Mouse (Mus musculus): ENCODE measurements around the gene Nrgn. TPM values are rescaled to one million over a fixed set of nuclear protein-coding genes. Genes with fewer than 3 reads are reported as not detected.
A peak's percentile ranks its signal among the peaks of the same experiment; 100 is the strongest.

The Nrgn gene
- total and polyA plus RNA-seq, 3 experiments, result 0.58 to 43.5 TPM; not detected in 1

DNA sequence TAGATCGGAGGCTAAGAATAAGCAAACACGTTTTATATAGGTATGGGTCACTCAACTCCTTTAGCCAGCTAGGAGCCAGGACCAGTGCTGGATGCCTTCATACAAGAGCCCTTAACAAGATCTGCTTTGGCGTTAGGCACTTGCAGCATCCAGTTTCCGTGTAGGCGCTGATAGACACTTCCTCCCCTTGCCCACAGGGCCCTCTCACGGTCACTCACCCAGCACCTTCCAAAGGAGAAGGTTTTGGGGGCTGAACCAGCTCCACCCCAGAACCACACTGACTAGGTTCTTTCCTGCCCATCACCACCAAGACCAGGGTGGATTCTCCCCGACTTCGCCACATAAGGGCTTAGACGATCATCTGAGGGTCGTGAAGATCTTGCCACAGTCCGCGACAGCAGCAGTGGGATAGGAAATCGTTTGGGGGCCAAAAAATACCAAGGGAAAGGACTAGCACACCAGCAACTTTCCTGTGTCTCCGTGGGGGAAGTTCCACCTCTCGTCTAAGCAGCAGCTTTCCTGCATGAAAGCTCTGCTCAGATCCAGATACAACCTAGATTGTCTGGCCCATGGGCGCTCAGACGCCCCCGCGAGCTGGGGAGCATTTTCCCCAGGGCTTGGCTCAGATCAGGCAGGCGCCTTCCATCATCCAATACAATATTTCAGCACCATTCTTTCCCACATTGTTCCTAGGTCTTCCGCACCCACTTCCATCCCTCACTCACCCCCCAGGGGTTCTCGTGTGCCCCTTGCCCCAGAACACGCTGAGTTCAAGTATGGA is 763 bp downstream of the Nrgn start:
- TF ChIP-seq SIN3A (IDR thresholded peaks at IDR 0.05; ENCODE audit: low read length) (0 out of 2 replicates have a peak, but pooled peaks have one; percentile 17), ZMIZ1 (IDR thresholded peaks at IDR 0.05; ENCODE audit: low read depth, low read length) (no peak), MXI1 (IDR thresholded peaks at IDR 0.05; ENCODE audit: low read depth, low read length) (peak; percentile 20; the same call in 1 of the 2 replicates), SMC3 (IDR thresholded peaks at IDR 0.05; ENCODE audit: low read depth, low read length) (no peak)
- H3K36me3 ChIP-seq (ENCODE audit: control insufficient read depth in 1 of 2, insufficient read depth in 2 of 2, low read length in 2 of 2), result peaks cover 0 to 24% of the 10 kb centered on the region in 2 experiments; a peak in 2 of 4 replicates
- H3K27me3 ChIP-seq (ENCODE audit: control insufficient read depth in 1 of 2, insufficient read depth in 2 of 2, low read length in 2 of 2), result no peaks in the 10 kb centered on the region
- peak overlapping the region; percentile 52 to 56 for H3K4me3 ChIP-seq (ENCODE audit: control insufficient read depth in 1 of 2, insufficient read depth in 1 of 2, low read depth in 2 of 2, low read length in 2 of 2)
- peaks cover 6 to 27% of the 10 kb centered on the region in 2 experiments for H3K4me1 ChIP-seq (ENCODE audit: control insufficient read depth in 1 of 2, insufficient read depth in 2 of 2, low read length in 2 of 2)
- no peak overlapping the region for H3K27ac ChIP-seq (ENCODE audit: control insufficient read depth, low read depth, low read length)
- peak; percentile 51 for DNase-seq (ENCODE audit: low read depth, low spot score)
- no peaks in the 10 kb centered on the region for H3K79me2 ChIP-seq (ENCODE audit: control insufficient read depth, insufficient read depth, low read length, poor library complexity)
- H3K9ac ChIP-seq (ENCODE audit: control insufficient read depth, low read depth, low read length, poor library complexity, severe bottlenecking), result peak overlapping the region; percentile 36
- no peaks in the 10 kb centered on the region for H3K9me3 ChIP-seq (replicated peaks; ENCODE audit: insufficient read depth, low read length)

- Histone ChIP-seq H3K36me3 (ENCODE audit: control insufficient read depth in 1 of 2, insufficient read depth in 2 of 2, low read length in 2 of 2) (peaks cover 0 to 24% of the 10 kb centered on the region in 2 experiments; a peak in 2 of 4 replicates), H3K4me3 (ENCODE audit: control insufficient read depth in 1 of 2, insufficient read depth in 1 of 2, low read depth in 2 of 2, low read length in 2 of 2) (no peak overlapping the region), H3K4me1 (ENCODE audit: control insufficient read depth in 1 of 2, insufficient read depth in 2 of 2, low read length in 2 of 2) (peaks cover 6 to 27% of the 10 kb centered on the region in 2 experiments), H3K79me2 (ENCODE audit: control insufficient read depth, insufficient read depth, low read length, poor library complexity) (no peaks in the 10 kb centered on the region), H3K27me3 (ENCODE audit: control insufficient read depth in 1 of 2, insufficient read depth in 2 of 2, low read length in 2 of 2) (no peaks in the 10 kb centered on the region), H3K9ac (ENCODE audit: control insufficient read depth, low read depth, low read length, poor library complexity, severe bottlenecking) (no peak overlapping the region), H3K27ac (ENCODE audit: control insufficient read depth, low read depth, low read length) (no peak overlapping the region), H3K9me3 (replicated peaks; ENCODE audit: insufficient read depth, low read length) (no peaks in the 10 kb centered on the region)
- no peak for TF ChIP-seq POLR2AphosphoS2 (IDR thresholded peaks at IDR 0.05; ENCODE audit: low read length)
- peak; percentile 52 for TF ChIP-seq GATA1 (IDR thresholded peaks at IDR 0.05; ENCODE audit: low read depth, low read length)
- TF ChIP-seq EP300 (IDR thresholded peaks at IDR 0.05; ENCODE audit: low read depth in 1 of 2, low read length in 2 of 2), result peak in 1 of 2 experiments; percentile 21; a peak in 1 of 4 replicates
- peak; percentile 70 for TF ChIP-seq RCOR1 (IDR thresholded peaks at IDR 0.05; ENCODE audit: low read depth, low read length)
- no peak for DNase-seq (ENCODE audit: low read depth, low spot score)
Measured at GRCm38 (mm10) chr9:37550435-37550834, 2.3 kb downstream of the Nrgn start.

- peaks cover 0 to 6% of the 10 kb centered on the region in 2 experiments; a peak in 1 of 4 replicates for H3K36me3 ChIP-seq (ENCODE audit: control insufficient read depth in 1 of 2, insufficient read depth in 2 of 2, low read length in 2 of 2)
- no peaks in the 10 kb centered on the region for H3K9me3 ChIP-seq (replicated peaks; ENCODE audit: insufficient read depth, low read length)
- H3K4me3 ChIP-seq (ENCODE audit: control insufficient read depth in 1 of 2, insufficient read depth in 1 of 2, low read depth in 2 of 2, low read length in 2 of 2), result no peak overlapping the region
- H3K4me1 ChIP-seq (ENCODE audit: control insufficient read depth in 1 of 2, insufficient read depth in 2 of 2, low read length in 2 of 2), result peaks cover 0 to 6% of the 10 kb centered on the region in 2 experiments; a peak in 2 of 4 replicates
- no peak for DNase-seq (ENCODE audit: low read depth, low spot score)
- H3K27ac ChIP-seq (ENCODE audit: control insufficient read depth, low read depth, low read length), result no peak overlapping the region
- TF ChIP-seq RCOR1 (IDR thresholded peaks at IDR 0.05; ENCODE audit: low read depth, low read length) (no peak), RAD21 (IDR thresholded peaks at IDR 0.05; ENCODE audit: low read depth, low read length) (0 out of 2 replicates have a peak, but pooled peaks have one; percentile 15), MYB (IDR thresholded peaks at IDR 0.05; ENCODE audit: low read depth, low read length) (no peak), ZC3H11A (IDR thresholded peaks at IDR 0.05; ENCODE audit: low read depth, low read length) (0 out of 2 replicates have a peak, but pooled peaks have one; percentile 1), HCFC1 (IDR thresholded peaks at IDR 0.05; ENCODE audit: low read depth, low read length) (no peak), CTCF (IDR thresholded peaks at IDR 0.05 in 2 of 3, conservative IDR thresholded peaks at IDR 0.05 in 1 of 3; ENCODE audit: control insufficient read depth in 1 of 3, insufficient read depth in 1 of 3, low read depth in 2 of 3, low read length in 3 of 3, poor library complexity in 1 of 3, severe bottlenecking in 1 of 3) (peak in 2 of 3 experiments; percentile 2 to 30; a peak in 2 of 6 replicates), POLR2AphosphoS5 (IDR thresholded peaks at IDR 0.05; ENCODE audit: borderline replicate concordance, low read depth, low read length) (no peak), MEF2A (IDR thresholded peaks at IDR 0.05; ENCODE audit: extremely low read depth, insufficient replicate concordance, low read depth, low read length, poor library complexity, severe bottlenecking) (no peak), SMC3 (IDR thresholded peaks at IDR 0.05; ENCODE audit: low read depth, low read length) (peak; percentile 21; the same call in 1 of the 2 replicates), POLR2AphosphoS2 (IDR thresholded peaks at IDR 0.05; ENCODE audit: low read length) (no peak), ELF1 (IDR thresholded peaks at IDR 0.05; ENCODE audit: low read depth, low read length) (no peak)
- H3K9ac ChIP-seq (ENCODE audit: control insufficient read depth, low read depth, low read length, poor library complexity, severe bottlenecking), result no peak overlapping the region
- H3K79me2 ChIP-seq (ENCODE audit: control insufficient read depth, insufficient read depth, low read length, poor library complexity), result no peaks in the 10 kb centered on the region
- no peaks in the 10 kb centered on the region for H3K27me3 ChIP-seq (ENCODE audit: control insufficient read depth in 1 of 2, insufficient read depth in 2 of 2, low read length in 2 of 2)
Measured at GRCm38 (mm10) chr9:37546889-37547288, 5.8 kb downstream of the Nrgn start.
